Mouse (Mus musculus) kidney, adult 11 months (tissue): Measurements from ENCODE around the gene Nucks1.

Source experiments
- DNase-seq: peaks from one replicate; pipeline ENCODE4 v3.0.0; 2022

Gene Nucks1

GRCm38 (mm10) chr1:131922100-131922499, 11.8 kb downstream of the Nucks1 start:
- DNase-seq = no peak

GRCm38 (mm10) chr1:131933471-131933870, 23.1 kb downstream of the Nucks1 start:
- no peak for DNase-seq

GRCm38 (mm10) chr1:131937659-131938305, 27.4 kb downstream of the Nucks1 start:
- DNase-seq = peak; percentile 49

- DNase-seq = no peak
Observed at GRCm38 (mm10) chr1:131938811-131939210, 28.5 kb downstream of the Nucks1 start.

GRCm38 (mm10) chr1:131940711-131941244, 30.4 kb downstream of the Nucks1 start:
- no peak for DNase-seq

- no peak for DNase-seq
Observed at GRCm38 (mm10) chr1:131941501-131941900, 31.2 kb downstream of the Nucks1 start.

GRCm38 (mm10) chr1:131942621-131943590, 32.6 kb downstream of the Nucks1 start:
- DNase-seq = no peak

GRCm38 (mm10) chr1:131945674-131946440, 35.5 kb downstream of the Nucks1 start:
- no peak for DNase-seq

GRCm38 (mm10) chr1:131946462-131947215, 36.3 kb downstream of the Nucks1 start:
- no peak for DNase-seq

GRCm38 (mm10) chr1:131947997-131948525, 37.7 kb downstream of the Nucks1 start:
- DNase-seq = no peak

- DNase-seq = no peak
Observed at GRCm38 (mm10) chr1:131954242-131954865, 44.0 kb downstream of the Nucks1 start.

GRCm38 (mm10) chr1:131955131-131955757, 44.9 kb downstream of the Nucks1 start:
- no peak for DNase-seq

- DNase-seq = no peak
Observed at GRCm38 (mm10) chr1:131957416-131957815, 47.1 kb downstream of the Nucks1 start.

- peak; percentile 64 for DNase-seq
Observed at GRCm38 (mm10) chr1:131961004-131961403, 50.7 kb downstream of the Nucks1 start.

- DNase-seq = peak; percentile 62
Observed at GRCm38 (mm10) chr1:131962606-131963084, 52.3 kb downstream of the Nucks1 start, which contains the start of gene Slc45a3. Slc45a3 (plus strand) TSS chr1:131962967.

GRCm38 (mm10) chr1:131963085-131963951, 53.0 kb downstream of the Nucks1 start:
- DNase-seq = no peak

GRCm38 (mm10) chr1:131964100-131964499, 53.8 kb downstream of the Nucks1 start:
- no peak for DNase-seq

GRCm38 (mm10) chr1:131964580-131964979, 54.2 kb downstream of the Nucks1 start:
- no peak for DNase-seq

- DNase-seq = no peak
Observed at GRCm38 (mm10) chr1:131965818-131966217, 55.5 kb downstream of the Nucks1 start.

- peak; percentile 66 for DNase-seq
Observed at GRCm38 (mm10) chr1:131967336-131967735, 57.0 kb downstream of the Nucks1 start.
